15 mouse cellular contexts compared by ENCODE assay signal in genomic region chr4:59739321-59739720, GRCm38 (mm10).
DNase-seq lines count a peak whose midpoint lies in the region; ATAC-seq and TF ChIP-seq lines count a peak whose summit lies in the region.
"Had no signal": no experiment of that assay in that cellular context is flagged by ENCODE, and none has a peak within 500 bp of the region (broad histone marks: within the 10 kb centered on the region; RNA-seq: fewer than 3 reads in every experiment).

No protein-coding gene starts in this region.

- no peak for DNase-seq in hindbrain, postnatal 0 days (ENCODE audit: low spot score)
- DNase-seq in hindbrain, embryonic 10.5 days (ENCODE audit: low spot score): no peak
- DNase-seq in midbrain, postnatal 0 days (ENCODE audit: low spot score): no peak
- DNase-seq in midbrain, embryonic 11.5 days (ENCODE audit: low spot score, missing footprints): no peak
- peak; percentile 18 for DNase-seq in MEL-GATA-1-ER (ENCODE audit: extremely low read depth, low read depth)
- DNase-seq in frontal cortex, adult 2 months (ENCODE audit: extremely low spot score in 1 of 2, low spot score in 1 of 2): no peak
- no peak for DNase-seq in layer of hippocampus, adult 9-10 months (ENCODE audit: low spot score)
- DNase-seq: heart, postnatal 14 days; kidney, adult 8-10 months; layer of hippocampus, adult 9-11 months had no signal

- no peak for ATAC-seq in hindbrain, postnatal 0 days
- no peak for ATAC-seq in midbrain, postnatal 0 days (ENCODE audit: low FRiP score)
- no peak for ATAC-seq in midbrain, embryonic 11.5 days (ENCODE audit: low FRiP score)
- ATAC-seq: CD4-positive, CD25-positive, alpha-beta regulatory T cell, adult 4 months; forebrain, embryonic 16.5 days had no signal

- no peaks in the 10 kb centered on the region for H3K9me3 ChIP-seq in hindbrain, postnatal 0 days (ENCODE audit: low read length)
- no peaks in the 10 kb centered on the region for H3K9me3 ChIP-seq in hindbrain, embryonic 10.5 days
- H3K9me3 ChIP-seq in midbrain, postnatal 0 days (ENCODE audit: low read length): no peaks in the 10 kb centered on the region
- peaks cover 3% of the 10 kb centered on the region; the same call in 1 of the 2 replicates for H3K9me3 ChIP-seq in midbrain, embryonic 11.5 days (ENCODE audit: control insufficient read depth, low read length)

- no peak overlapping the region for H3K4me3 ChIP-seq in hindbrain, postnatal 0 days (ENCODE audit: low read length)
- no peak overlapping the region for H3K4me3 ChIP-seq in hindbrain, embryonic 10.5 days
- no peak overlapping the region for H3K4me3 ChIP-seq in midbrain, postnatal 0 days (ENCODE audit: low read depth, low read length)
- no peak overlapping the region for H3K4me3 ChIP-seq in midbrain, embryonic 11.5 days (ENCODE audit: low read depth, low read length)
- no peak overlapping the region for H3K4me3 ChIP-seq in small intestine, adult 2 months (ENCODE audit: low read depth, low read length)
- H3K4me3 ChIP-seq: limb, embryonic 12.5 days had no signal

- H3K27me3 ChIP-seq in hindbrain, postnatal 0 days (ENCODE audit: insufficient read depth, low read length): no peaks in the 10 kb centered on the region
- no peaks in the 10 kb centered on the region for H3K27me3 ChIP-seq in hindbrain, embryonic 10.5 days (ENCODE audit: insufficient read depth, poor library complexity, severe bottlenecking)
- no peaks in the 10 kb centered on the region for H3K27me3 ChIP-seq in midbrain, postnatal 0 days (ENCODE audit: insufficient read depth, low read length)
- H3K27me3 ChIP-seq in midbrain, embryonic 11.5 days (ENCODE audit: control insufficient read depth, insufficient read depth, low read length): no peaks in the 10 kb centered on the region
- H3K27me3 ChIP-seq in small intestine, adult 2 months (ENCODE audit: control insufficient read depth, insufficient read depth, low read length): no peaks in the 10 kb centered on the region
- H3K27me3 ChIP-seq: limb, embryonic 12.5 days had no signal

- no peak overlapping the region for H3K27ac ChIP-seq in hindbrain, postnatal 0 days
- H3K27ac ChIP-seq in hindbrain, embryonic 10.5 days: no peak overlapping the region
- H3K27ac ChIP-seq in midbrain, postnatal 0 days (ENCODE audit: low read depth, low read length): no peak overlapping the region
- H3K27ac ChIP-seq in midbrain, embryonic 11.5 days (ENCODE audit: low read depth, low read length): no peak overlapping the region
- H3K27ac ChIP-seq in small intestine, adult 2 months (ENCODE audit: insufficient read depth, low read depth, low read length): no peak overlapping the region
- H3K27ac ChIP-seq: limb, embryonic 12.5 days; macrophage had no signal

- no peak for TF ChIP-seq POLR2A in small intestine, adult 2 months (IDR thresholded peaks at IDR 0.05; ENCODE audit: low read depth, low read length)

- H3K4me2 ChIP-seq in hindbrain, postnatal 0 days (ENCODE audit: low read depth, low read length): no peak overlapping the region
- H3K4me2 ChIP-seq in midbrain, postnatal 0 days (ENCODE audit: low read depth, low read length, poor library complexity, severe bottlenecking): no peak overlapping the region
- H3K4me2 ChIP-seq in midbrain, embryonic 11.5 days: no peak overlapping the region
- H3K4me2 ChIP-seq: limb, embryonic 12.5 days had no signal

- 97% methylated on average over 4 of the region's 4 CpGs for WGBS in hindbrain, postnatal 0 days
- WGBS in hindbrain, embryonic 10.5 days: 95% methylated on average over 4 of the region's 4 CpGs
- WGBS in midbrain, postnatal 0 days: 96% methylated on average over 4 of the region's 4 CpGs
- 94% methylated on average over 4 of the region's 4 CpGs for WGBS in midbrain, embryonic 11.5 days
- WGBS in small intestine, adult 2 months: 96% methylated on average over 4 of the region's 4 CpGs

- no peaks in the 10 kb centered on the region for H3K36me3 ChIP-seq in hindbrain, postnatal 0 days (ENCODE audit: insufficient read depth, low read length)
- peaks cover 22% of the 10 kb centered on the region for H3K36me3 ChIP-seq in hindbrain, embryonic 10.5 days
- no peaks in the 10 kb centered on the region for H3K36me3 ChIP-seq in midbrain, postnatal 0 days (ENCODE audit: insufficient read depth, low read length)
- H3K36me3 ChIP-seq in midbrain, embryonic 11.5 days (ENCODE audit: control insufficient read depth, insufficient read depth, low read length): peaks cover 3% of the 10 kb centered on the region; the same call in 1 of the 2 replicates
- H3K36me3 ChIP-seq in small intestine, adult 2 months (ENCODE audit: control insufficient read depth, insufficient read depth, low read length): 0 out of 2 replicates have a peak, but pooled peaks cover 2% of the 10 kb centered on the region

- peak; percentile 32 for TF ChIP-seq CTCF in hindbrain, postnatal 0 days (IDR thresholded peaks at IDR 0.05; ENCODE audit: low read depth)
- peak; percentile 15; the same call in 1 of the 2 replicates for TF ChIP-seq CTCF in midbrain, postnatal 0 days (IDR thresholded peaks at IDR 0.05)
- TF ChIP-seq CTCF in small intestine, adult 2 months (IDR thresholded peaks at IDR 0.05; ENCODE audit: extremely low read depth, insufficient read length, insufficient replicate concordance, low read depth, low read length): peak; percentile 40; the same call in 1 of the 2 replicates

- no peaks in the 10 kb centered on the region for H3K4me1 ChIP-seq in hindbrain, postnatal 0 days (ENCODE audit: insufficient read depth, low read length)
- H3K4me1 ChIP-seq in hindbrain, embryonic 10.5 days (replicated peaks): no peaks in the 10 kb centered on the region
- no peaks in the 10 kb centered on the region for H3K4me1 ChIP-seq in midbrain, postnatal 0 days (ENCODE audit: insufficient read depth, low read length)
- H3K4me1 ChIP-seq in midbrain, embryonic 11.5 days (ENCODE audit: control insufficient read depth, insufficient read depth, low read length): no peaks in the 10 kb centered on the region
- no peaks in the 10 kb centered on the region for H3K4me1 ChIP-seq in small intestine, adult 2 months (ENCODE audit: control insufficient read depth, insufficient read depth, insufficient read length, low read length)
- H3K4me1 ChIP-seq: limb, embryonic 12.5 days had no signal

- no peak overlapping the region for H3K9ac ChIP-seq in hindbrain, postnatal 0 days (replicated peaks; ENCODE audit: low read length)
- no peak overlapping the region for H3K9ac ChIP-seq in midbrain, postnatal 0 days (replicated peaks; ENCODE audit: low read length, poor library complexity, severe bottlenecking)
- H3K9ac ChIP-seq in midbrain, embryonic 11.5 days (ENCODE audit: low read length): no peak overlapping the region
- H3K9ac ChIP-seq: limb, embryonic 12.5 days had no signal
